Mouse (Mus musculus): ENCODE measurements at regions not wholly inside any gene's neighbourhood (a gene's known extent, or its start where the extent isn't known, plus 50 kb on each side); places are given as distances from the start of the nearest gene placed in this dataset.
A peak's percentile ranks its signal among the peaks of the same experiment; 100 is the strongest.

- no peaks in the 10 kb centered on the region for H3K27me3 ChIP-seq (ENCODE audit: insufficient read depth, low read length)
- H3K4me1 ChIP-seq (ENCODE audit: insufficient read depth) = no peaks in the 10 kb centered on the region; the same call in 1 of the 2 replicates
- H3K9me3 ChIP-seq (ENCODE audit: low read depth, low read length) = no peaks in the 10 kb centered on the region
- DNase-seq (no peak), ATAC-seq (ENCODE audit: insufficient read depth) (no peak)
- 54% methylated on average over 6 of the region's 6 CpGs for WGBS
- no peak overlapping the region for H3K9ac ChIP-seq
- H3K36me3 ChIP-seq (ENCODE audit: insufficient read depth) = no peaks in the 10 kb centered on the region
- no peak for TF ChIP-seq CTCF (IDR thresholded peaks at IDR 0.05; ENCODE audit: low read depth)
- no peak overlapping the region for H3K4me2 ChIP-seq
- H3K27ac ChIP-seq (ENCODE audit: low read depth) = no peak overlapping the region
- no peak overlapping the region for H3K4me3 ChIP-seq (ENCODE audit: low read depth, low read length)
Observed at GRCm38 (mm10) chr16:30742474-30742873, 143.0 kb downstream of the Fam43a start.

GRCm38 (mm10) chr16:30743566-30743965, 144.0 kb downstream of the Fam43a start:
- Histone ChIP-seq H3K4me2 (no peak overlapping the region), H3K9ac (no peak overlapping the region), H3K27me3 (ENCODE audit: insufficient read depth, low read length) (no peaks in the 10 kb centered on the region), H3K27ac (ENCODE audit: low read depth) (no peak overlapping the region), H3K36me3 (ENCODE audit: insufficient read depth) (no peaks in the 10 kb centered on the region), H3K9me3 (ENCODE audit: low read depth, low read length) (no peaks in the 10 kb centered on the region), H3K4me3 (ENCODE audit: low read depth, low read length) (no peak overlapping the region), H3K4me1 (ENCODE audit: insufficient read depth) (no peaks in the 10 kb centered on the region; the same call in 1 of the 2 replicates)
- 56% methylated on average over 4 of the region's 4 CpGs for WGBS
- DNase-seq (no peak), ATAC-seq (ENCODE audit: insufficient read depth) (no peak)
- no peak for TF ChIP-seq CTCF (IDR thresholded peaks at IDR 0.05; ENCODE audit: low read depth)

- Histone ChIP-seq H3K9ac (no peak overlapping the region), H3K27ac (ENCODE audit: low read depth) (no peak overlapping the region), H3K9me3 (ENCODE audit: low read depth, low read length) (no peaks in the 10 kb centered on the region), H3K36me3 (ENCODE audit: insufficient read depth) (no peaks in the 10 kb centered on the region), H3K4me3 (ENCODE audit: low read depth, low read length) (no peak overlapping the region), H3K4me1 (ENCODE audit: insufficient read depth) (no peaks in the 10 kb centered on the region; the same call in 1 of the 2 replicates), H3K4me2 (no peak overlapping the region), H3K27me3 (ENCODE audit: insufficient read depth, low read length) (no peaks in the 10 kb centered on the region)
- 41% methylated on average over 7 of the region's 7 CpGs for WGBS
- peak; percentile 45 for DNase-seq
- peak; percentile 49; the same call in 1 of the 2 replicates for ATAC-seq (ENCODE audit: insufficient read depth)
- no peak for TF ChIP-seq CTCF (IDR thresholded peaks at IDR 0.05; ENCODE audit: low read depth)
Observed at GRCm38 (mm10) chr16:30744237-30744636, 144.7 kb downstream of the Fam43a start.

DNA sequence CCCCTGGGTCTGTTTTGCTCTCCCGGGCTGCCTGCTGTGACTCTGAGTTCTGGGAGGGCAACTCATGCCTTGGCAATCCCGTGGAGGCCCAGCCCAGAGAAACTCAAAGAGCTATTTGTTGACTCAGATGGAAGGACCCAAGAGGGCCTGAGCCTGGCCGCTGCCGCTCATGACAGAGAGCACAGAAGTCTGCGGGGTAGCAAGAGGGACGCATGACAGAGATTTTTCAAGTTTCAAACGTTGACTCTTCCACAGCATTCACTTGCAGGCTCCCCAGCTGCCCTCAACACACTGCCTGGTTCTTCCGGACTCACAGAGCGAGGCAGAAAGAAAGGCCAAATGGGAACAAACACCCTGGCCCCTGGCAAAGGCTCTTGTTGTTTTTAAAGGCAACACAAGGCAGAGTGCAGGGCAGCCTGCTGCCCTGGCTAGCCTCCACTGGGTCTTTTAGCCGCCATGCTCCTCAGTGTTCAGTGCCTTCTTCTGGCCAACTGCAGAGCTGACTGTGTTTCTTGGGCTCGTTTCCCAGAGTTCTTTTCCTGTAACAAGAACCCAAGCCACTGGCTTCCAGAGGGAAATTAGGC, 146.2 kb downstream of the Fam43a start:
- DNase-seq (peak; percentile 46), ATAC-seq (ENCODE audit: insufficient read depth) (no peak)
- Histone ChIP-seq H3K4me1 (ENCODE audit: insufficient read depth) (no peaks in the 10 kb centered on the region; the same call in 1 of the 2 replicates), H3K4me3 (ENCODE audit: low read depth, low read length) (no peak overlapping the region), H3K27me3 (ENCODE audit: insufficient read depth, low read length) (no peaks in the 10 kb centered on the region), H3K27ac (ENCODE audit: low read depth) (no peak overlapping the region), H3K4me2 (no peak overlapping the region), H3K9ac (no peak overlapping the region), H3K36me3 (ENCODE audit: insufficient read depth) (no peaks in the 10 kb centered on the region), H3K9me3 (ENCODE audit: low read depth, low read length) (no peaks in the 10 kb centered on the region)
- WGBS = 28% methylated on average over 11 of the region's 11 CpGs
- no peak for TF ChIP-seq CTCF (IDR thresholded peaks at IDR 0.05; ENCODE audit: low read depth)

- TF ChIP-seq CTCF (IDR thresholded peaks at IDR 0.05; ENCODE audit: low read depth) = no peak
- no peak overlapping the region for H3K4me2 ChIP-seq
- no peak overlapping the region for H3K27ac ChIP-seq (ENCODE audit: low read depth)
- no peaks in the 10 kb centered on the region for H3K27me3 ChIP-seq (ENCODE audit: insufficient read depth, low read length)
- no peaks in the 10 kb centered on the region for H3K36me3 ChIP-seq (ENCODE audit: insufficient read depth)
- no peak overlapping the region for H3K4me3 ChIP-seq (ENCODE audit: low read depth, low read length)
- H3K9ac ChIP-seq = no peak overlapping the region
- H3K4me1 ChIP-seq (ENCODE audit: insufficient read depth) = no peaks in the 10 kb centered on the region; the same call in 1 of the 2 replicates
- ATAC-seq (ENCODE audit: insufficient read depth) (no peak), DNase-seq (no peak)
- 50% methylated on average over 8 of the region's 8 CpGs for WGBS
- no peaks in the 10 kb centered on the region for H3K9me3 ChIP-seq (ENCODE audit: low read depth, low read length)
Observed at GRCm38 (mm10) chr16:30746211-30746610, 146.7 kb downstream of the Fam43a start.

- WGBS = 49% methylated on average over 3 of the region's 3 CpGs
- Histone ChIP-seq H3K27ac (ENCODE audit: low read depth) (no peak overlapping the region), H3K36me3 (ENCODE audit: insufficient read depth) (no peaks in the 10 kb centered on the region), H3K27me3 (ENCODE audit: insufficient read depth, low read length) (no peaks in the 10 kb centered on the region), H3K9ac (no peak overlapping the region), H3K4me2 (no peak overlapping the region), H3K4me3 (ENCODE audit: low read depth, low read length) (no peak overlapping the region), H3K9me3 (ENCODE audit: low read depth, low read length) (no peaks in the 10 kb centered on the region), H3K4me1 (ENCODE audit: insufficient read depth) (no peaks in the 10 kb centered on the region)
- no peak for TF ChIP-seq CTCF (IDR thresholded peaks at IDR 0.05; ENCODE audit: low read depth)
- ATAC-seq (ENCODE audit: insufficient read depth) (no peak), DNase-seq (no peak)
Observed at GRCm38 (mm10) chr16:30749841-30750240, 150.3 kb downstream of the Fam43a start.

DNA sequence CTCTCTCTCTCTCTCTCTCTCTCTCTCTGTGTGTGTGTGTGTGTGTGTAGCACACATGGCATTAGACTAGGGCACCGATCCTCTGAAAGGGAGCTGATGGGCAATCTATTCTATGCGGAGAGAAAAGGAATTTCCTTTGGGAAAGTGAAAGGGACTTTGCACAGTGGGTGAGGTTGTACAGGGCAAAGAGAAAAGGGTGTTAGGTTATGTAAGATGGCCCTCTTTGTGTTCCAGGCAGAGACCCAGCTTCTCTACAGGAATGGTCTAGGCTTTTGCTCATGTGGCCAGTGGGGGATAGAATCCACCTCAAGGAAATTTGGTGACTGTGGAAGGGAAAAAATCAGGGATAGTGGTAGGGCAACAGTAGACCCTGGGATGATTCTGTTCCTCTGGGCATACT, 156.2 kb downstream of the Fam43a start:
- Histone ChIP-seq H3K27me3 (ENCODE audit: insufficient read depth, low read length) (no peaks in the 10 kb centered on the region), H3K9me3 (ENCODE audit: low read depth, low read length) (no peaks in the 10 kb centered on the region), H3K4me3 (ENCODE audit: low read depth, low read length) (no peak overlapping the region), H3K27ac (ENCODE audit: low read depth) (no peak overlapping the region), H3K4me2 (no peak overlapping the region), H3K36me3 (ENCODE audit: insufficient read depth) (no peaks in the 10 kb centered on the region), H3K9ac (no peak overlapping the region), H3K4me1 (ENCODE audit: insufficient read depth) (no peaks in the 10 kb centered on the region)
- no peak for DNase-seq
- no peak for ATAC-seq (ENCODE audit: insufficient read depth)
- WGBS = 87% methylated on average over 2 of the region's 2 CpGs
- no peak for TF ChIP-seq CTCF (IDR thresholded peaks at IDR 0.05; ENCODE audit: low read depth)

Measured in lung, embryonic 14.5 days (tissue).